Mouse (Mus musculus): ENCODE data around the gene Cdk2ap2. TPM values are rescaled to one million over a fixed set of nuclear protein-coding genes. Genes with fewer than 3 reads are reported as not detected.

Gene Cdk2ap2
- polyA plus RNA-seq, 1 experiment = 70.4 TPM

- no peak for TF ChIP-seq GATA1 (IDR thresholded peaks at IDR 0.05; ENCODE audit: low read length)
These were observed 30.7 kb upstream of the Cdk2ap2 start for GRCm38 (mm10) chr19:4066280-4066679.

DNA sequence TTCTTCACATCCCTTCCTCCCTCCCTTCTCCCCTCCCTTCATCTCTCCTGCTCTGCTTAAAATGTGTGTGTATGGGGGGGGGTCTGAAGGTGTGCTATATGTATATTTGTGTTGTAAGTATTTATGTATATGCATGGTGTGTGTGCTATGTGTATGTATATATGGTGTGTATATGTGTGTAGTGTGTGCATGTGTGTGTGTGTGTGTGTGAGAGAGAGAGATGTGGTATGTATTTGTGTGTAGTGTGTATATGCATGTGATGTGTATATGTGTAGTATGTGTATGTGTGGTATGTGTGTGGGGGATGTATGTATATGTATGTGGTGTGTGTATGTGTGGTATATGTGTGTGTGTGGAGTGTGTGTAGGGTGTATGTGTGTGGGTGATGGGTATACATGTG, 30.1 kb upstream of the Cdk2ap2 start:
- no peak for TF ChIP-seq GATA1 (IDR thresholded peaks at IDR 0.05; ENCODE audit: low read length)

DNA sequence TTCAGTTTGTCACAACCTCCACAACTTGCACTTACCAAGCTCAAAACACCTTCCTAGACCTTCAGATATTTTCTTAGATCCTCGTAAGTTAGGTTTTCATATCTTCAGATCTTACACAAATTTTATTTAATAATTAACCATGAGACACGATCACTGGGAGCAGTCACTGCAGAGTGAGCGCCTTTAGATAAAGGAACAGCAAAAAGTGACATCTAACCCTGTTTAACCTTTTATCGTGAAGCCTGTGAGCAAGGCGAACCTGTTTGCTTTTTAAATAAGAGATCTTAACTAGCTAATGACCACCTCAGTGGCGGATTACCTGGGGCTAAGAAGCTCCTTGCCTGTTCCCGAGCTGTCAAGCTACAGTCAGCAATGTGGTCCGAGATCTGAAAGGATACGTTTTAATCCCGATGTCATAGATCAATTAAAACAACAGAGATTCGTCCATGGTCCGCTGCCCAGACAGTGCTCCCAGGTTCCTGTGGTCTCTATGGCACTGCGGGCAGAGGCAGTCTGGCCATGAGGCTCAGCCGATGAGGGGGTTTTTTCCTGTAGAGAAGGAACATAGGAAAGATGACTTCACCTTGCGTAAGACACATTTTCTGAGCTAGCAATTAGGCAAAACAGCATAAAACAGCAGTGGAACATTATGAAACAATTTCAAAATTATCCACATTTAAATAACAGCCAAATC, 28.1 kb upstream of the Cdk2ap2 start:
- no peak for TF ChIP-seq GATA1 (IDR thresholded peaks at IDR 0.05; ENCODE audit: low read length)

DNA sequence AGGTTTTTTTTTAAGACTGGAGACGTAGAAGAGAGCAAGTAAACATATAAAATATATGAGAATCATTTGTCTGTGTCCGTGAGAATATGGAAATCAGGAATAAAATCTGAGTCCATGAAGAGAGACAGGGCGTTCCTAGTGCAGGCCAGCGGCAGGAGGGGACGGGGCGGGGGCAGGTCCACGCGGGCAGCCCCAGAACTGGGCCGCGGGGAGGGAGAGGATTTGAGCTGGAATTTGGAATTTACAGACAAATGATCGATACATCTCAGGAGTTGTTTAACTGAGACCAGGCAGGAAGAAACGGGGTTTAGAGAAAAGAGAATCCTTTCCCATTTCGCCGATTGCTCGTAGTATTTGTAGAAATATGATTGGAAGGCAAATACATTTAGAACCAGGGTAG, 26.7 kb upstream of the Cdk2ap2 start:
- TF ChIP-seq GATA1 (IDR thresholded peaks at IDR 0.05; ENCODE audit: low read length) = no peak

- no peak for TF ChIP-seq GATA1 (IDR thresholded peaks at IDR 0.05; ENCODE audit: low read length)
These were observed 26.2 kb upstream of the Cdk2ap2 start for GRCm38 (mm10) chr19:4070756-4071155.

DNA sequence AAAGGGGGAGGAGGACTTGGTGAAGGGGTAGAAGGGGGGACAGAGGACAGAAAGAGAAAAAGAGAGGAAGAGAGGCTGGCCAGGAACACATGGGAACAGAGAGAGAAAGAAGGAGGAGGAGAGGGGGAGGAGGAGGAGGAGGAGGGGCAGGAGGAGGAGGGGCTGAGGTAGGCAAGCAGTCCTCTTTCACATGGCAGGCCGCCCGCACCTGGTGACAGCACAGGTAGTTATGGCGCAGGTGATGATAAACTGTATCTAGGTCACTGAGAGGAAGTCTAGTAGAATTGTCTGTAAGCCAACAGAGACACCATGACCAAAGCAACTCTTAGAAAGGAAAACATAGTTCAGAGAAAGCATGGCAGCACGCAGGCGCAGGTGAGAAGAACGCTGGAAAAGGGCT, 25.6 kb upstream of the Cdk2ap2 start:
- no peak for TF ChIP-seq GATA1 (IDR thresholded peaks at IDR 0.05; ENCODE audit: low read length)

DNA sequence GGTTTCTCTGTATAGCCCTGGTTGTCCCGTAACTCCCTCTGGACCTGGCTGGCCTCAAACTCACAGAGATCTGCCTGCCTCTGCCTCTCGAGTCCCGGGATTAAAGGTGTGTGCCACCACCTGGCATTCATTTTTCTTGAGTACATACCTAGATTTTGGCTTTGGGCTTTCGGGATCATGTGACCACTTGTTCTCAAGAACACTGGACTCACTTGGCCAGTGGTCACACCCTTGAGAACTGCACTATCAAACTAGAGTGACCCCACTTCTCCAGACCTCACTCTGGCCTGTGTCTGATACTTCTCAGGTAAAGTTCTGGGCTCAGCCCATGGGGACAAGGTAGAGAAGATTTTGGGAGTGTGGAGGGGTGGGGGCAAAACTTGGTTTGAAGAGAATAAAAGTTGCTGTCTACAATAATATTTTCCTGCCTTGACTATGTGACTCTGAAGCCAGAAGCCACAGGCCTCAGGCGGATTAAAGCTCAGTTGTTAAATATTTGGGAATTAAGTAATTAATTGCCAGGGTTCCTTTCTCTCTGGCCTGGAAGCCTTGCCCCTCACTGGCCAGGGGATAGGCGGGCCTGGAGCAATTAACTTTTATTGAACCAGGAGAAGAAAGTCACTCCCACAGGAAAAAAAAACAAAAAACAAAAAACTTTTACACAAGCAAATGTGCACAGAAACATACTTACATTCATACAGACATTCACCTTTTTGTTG, 24.1 kb upstream of the Cdk2ap2 start:
- TF ChIP-seq GATA1 (IDR thresholded peaks at IDR 0.05; ENCODE audit: low read length) = no peak

- no peak for TF ChIP-seq GATA1 (IDR thresholded peaks at IDR 0.05; ENCODE audit: low read length)
These were observed 21.5 kb upstream of the Cdk2ap2 start for GRCm38 (mm10) chr19:4075531-4075930.

DNA sequence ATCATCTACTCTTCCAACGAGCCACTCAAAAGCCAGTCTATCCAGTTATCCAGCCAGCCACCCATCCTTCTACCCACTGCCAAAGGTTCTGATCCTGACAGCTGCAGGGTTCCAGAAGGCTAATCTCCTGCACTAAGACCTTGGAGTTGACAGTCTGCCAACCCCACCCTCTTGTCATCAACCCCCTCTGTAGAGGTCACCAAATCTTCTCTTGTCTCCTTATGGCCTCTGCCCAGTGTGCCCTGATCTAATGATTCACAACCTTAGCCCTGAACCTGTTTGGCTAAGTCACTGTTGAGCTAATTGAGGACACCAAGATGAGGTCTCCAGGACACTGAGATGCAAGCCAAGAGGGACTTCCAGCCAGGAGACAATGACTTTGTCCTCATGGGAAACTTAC, 17.4 kb upstream of the Cdk2ap2 start:
- TF ChIP-seq GATA1 (IDR thresholded peaks at IDR 0.05; ENCODE audit: low read length) = no peak

DNA sequence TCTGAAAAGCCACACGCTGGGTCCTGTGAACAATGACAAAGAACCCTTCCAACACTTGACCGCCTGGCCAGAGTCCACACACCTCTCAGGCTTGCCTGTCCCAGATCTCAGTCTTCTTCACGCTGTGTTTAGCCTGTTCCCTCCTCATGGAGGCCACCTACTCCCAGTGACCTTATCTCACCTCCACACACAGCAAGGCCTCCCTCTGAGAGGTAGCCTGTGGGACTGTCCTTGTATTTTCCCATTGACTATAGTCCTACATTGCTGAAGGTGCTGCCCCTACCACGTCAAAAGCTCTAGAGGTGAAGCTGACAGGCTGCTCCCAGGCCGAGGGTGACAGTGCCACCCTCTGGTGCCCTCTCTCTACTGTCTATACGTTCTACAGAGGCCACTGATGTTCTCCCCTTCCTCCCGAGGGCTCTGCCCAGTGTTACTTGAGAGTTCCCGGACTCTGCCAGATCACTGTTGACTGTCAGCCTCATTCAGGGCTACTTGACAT, 16.4 kb upstream of the Cdk2ap2 start:
- TF ChIP-seq GATA1 (IDR thresholded peaks at IDR 0.05; ENCODE audit: low read length) = no peak

GRCm38 (mm10) chr19:4081394-4081793, 15.6 kb upstream of the Cdk2ap2 start, which contains the start of gene Cabp2:
Cabp2 (plus strand) TSS chr19:4081578.
- TF ChIP-seq GATA1 (IDR thresholded peaks at IDR 0.05; ENCODE audit: low read length) = no peak

DNA sequence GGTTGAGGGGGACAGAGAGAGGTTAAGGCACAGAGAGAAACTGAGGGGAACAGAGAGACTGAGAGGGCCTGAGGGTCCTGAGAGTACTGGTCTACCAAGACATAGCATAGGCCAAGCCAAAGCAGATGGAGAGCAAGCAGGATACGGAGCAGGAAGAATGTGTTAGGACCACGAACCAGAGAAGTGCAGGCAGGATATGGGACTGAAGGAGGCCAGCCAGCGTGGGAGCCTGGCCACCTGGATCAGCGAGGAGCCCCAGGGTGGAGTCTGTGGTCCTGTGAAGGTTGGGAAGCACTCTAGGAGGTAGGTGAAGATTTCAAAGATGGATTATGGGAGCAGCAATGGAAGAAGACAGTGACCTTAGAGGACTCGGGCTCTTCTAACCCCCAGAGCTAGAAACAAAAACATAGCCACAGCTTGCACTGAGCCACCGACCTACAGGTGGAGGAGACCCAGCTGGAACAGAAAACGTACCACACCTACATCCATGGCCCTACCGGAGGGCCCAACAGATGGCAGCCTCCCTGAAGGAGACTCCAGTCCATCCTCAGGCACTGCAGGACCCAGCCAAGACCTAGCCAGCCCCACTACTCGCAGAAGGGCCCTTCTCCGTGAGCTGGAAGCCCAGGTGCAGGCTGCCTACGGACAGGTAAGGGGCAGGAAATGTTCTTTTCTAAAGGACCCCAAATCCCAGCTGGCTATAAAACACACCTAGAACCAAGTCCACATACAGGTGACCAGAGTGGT, 14.6 kb upstream of the Cdk2ap2 start:
- TF ChIP-seq GATA1 (IDR thresholded peaks at IDR 0.05; ENCODE audit: low read length) = no peak

DNA sequence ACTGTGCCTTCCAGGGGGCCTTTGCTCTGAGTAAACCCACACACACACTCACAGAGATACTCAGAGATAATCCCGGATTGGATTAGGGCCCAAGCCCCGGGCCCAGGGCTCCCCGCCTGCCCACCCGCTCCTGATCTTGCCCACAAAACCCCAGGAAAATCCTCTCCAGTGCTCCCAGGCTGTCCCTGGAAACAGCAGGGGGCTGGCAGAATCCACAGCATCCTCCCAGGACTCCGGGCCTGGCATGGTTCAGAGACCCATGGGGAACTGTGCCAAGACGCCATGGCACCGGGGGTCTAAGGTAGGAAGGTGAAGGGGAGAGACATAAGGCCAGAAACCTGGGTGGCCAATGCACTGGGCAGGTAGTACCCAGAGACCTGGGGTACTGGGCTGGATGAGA, 13.7 kb upstream of the Cdk2ap2 start:
- no peak for TF ChIP-seq GATA1 (IDR thresholded peaks at IDR 0.05; ENCODE audit: low read length)

DNA sequence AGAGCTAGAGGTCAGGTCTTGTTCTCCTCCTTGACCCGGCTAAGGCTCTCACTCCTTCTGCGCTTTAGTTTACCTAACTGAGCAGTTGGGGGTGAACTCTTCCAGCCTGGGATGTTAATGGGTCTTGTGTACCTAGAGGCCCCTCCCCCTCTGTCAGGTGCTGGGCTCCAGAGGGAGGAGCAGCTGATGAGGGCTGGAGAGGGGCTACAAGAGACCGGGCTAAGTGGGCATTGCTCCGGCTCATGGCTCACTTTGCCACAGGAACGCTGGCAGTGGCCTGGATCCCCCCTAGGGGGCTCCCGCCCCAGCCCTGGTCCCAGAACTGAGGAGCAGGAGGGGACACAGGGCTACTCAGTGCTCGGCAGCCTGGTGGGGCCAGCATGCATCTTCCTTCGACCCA, 13.2 kb upstream of the Cdk2ap2 start:
- no peak for TF ChIP-seq GATA1 (IDR thresholded peaks at IDR 0.05; ENCODE audit: low read length)

- no peak for TF ChIP-seq GATA1 (IDR thresholded peaks at IDR 0.05; ENCODE audit: low read length)
These were observed 12.0 kb upstream of the Cdk2ap2 start for GRCm38 (mm10) chr19:4084984-4085383.

- TF ChIP-seq GATA1 (IDR thresholded peaks at IDR 0.05; ENCODE audit: low read length) = no peak
These were observed 10.8 kb upstream of the Cdk2ap2 start for GRCm38 (mm10) chr19:4086156-4086555.

Measured in G1E-ER4 (cell line).